Mouse (Mus musculus): ENCODE data around the gene Pde4b. TPM values are rescaled to one million over a fixed set of nuclear protein-coding genes. Genes with fewer than 3 reads are reported as not detected.
A peak's percentile ranks its signal among the peaks of the same experiment; 100 is the strongest.

Pde4b gene
- total and polyA plus RNA-seq, 3 experiments = 0.62 to 6.8 (median 3.1) TPM

DNA sequence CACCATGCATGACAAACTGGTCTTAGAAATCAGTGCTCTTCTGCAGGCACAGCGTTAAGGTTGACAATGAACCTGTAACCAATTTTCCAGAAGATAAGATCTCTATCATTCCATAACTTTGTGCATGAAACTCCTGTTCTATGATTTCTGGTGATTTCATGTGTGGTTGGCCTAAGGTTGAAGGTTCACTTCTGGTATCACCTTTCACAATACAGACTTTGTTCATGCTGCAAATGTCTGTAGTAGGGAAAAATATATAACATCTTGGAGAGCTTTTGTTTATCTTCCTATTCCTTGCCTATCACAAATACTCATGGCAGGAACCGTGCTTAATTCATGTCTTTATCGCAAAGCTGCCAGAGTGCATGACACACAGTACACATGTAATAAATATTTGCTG lies 319.5 kb downstream of the Pde4b start:
- no peak for DNase-seq

- no peak for DNase-seq
Observed at GRCm38 (mm10) chr4:102408132-102408531, 320.8 kb downstream of the Pde4b start.

- DNase-seq = no peak
Observed at GRCm38 (mm10) chr4:102408938-102409337, 321.6 kb downstream of the Pde4b start.

DNA sequence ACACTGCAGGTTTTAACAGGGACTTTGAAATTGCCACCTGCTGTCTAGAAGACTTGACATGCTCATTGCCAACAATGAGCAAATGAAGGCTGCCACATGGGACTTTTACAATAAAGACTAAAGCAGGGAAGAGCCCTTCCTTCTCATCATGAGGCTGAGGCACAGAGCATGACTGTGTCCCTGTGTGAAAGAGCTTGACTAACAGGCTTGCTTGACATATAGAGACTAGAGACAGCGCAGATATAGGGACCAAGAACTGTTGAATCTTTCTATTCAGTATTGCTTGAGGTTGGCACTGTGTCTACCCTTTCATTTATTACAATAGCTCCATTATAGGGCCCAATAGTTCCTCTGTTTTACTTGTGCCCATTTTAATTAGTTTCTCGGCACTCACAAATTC lies 325.8 kb downstream of the Pde4b start:
- no peak for DNase-seq

DNA sequence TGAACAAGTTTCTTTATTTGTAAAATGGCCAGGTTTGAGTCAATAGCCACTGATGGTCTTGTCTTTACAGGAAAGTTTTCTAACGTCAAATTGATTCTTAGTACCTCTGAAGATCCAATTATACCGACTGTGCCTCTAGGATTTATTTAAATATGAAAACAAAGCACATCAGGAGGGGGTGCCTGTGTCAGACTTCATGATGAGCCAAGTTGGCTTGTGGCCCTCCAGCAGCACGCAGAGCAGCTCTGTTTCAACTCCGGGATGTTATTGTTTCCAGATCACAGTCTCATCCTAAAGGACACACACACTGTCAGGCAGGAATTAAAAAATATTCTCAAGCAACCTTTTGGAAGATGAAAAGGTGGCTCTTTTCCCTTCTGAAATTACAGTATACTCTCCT lies 326.5 kb downstream of the Pde4b start:
- DNase-seq = no peak

- no peak for DNase-seq
Observed at GRCm38 (mm10) chr4:102414610-102415009, 327.3 kb downstream of the Pde4b start.

DNA sequence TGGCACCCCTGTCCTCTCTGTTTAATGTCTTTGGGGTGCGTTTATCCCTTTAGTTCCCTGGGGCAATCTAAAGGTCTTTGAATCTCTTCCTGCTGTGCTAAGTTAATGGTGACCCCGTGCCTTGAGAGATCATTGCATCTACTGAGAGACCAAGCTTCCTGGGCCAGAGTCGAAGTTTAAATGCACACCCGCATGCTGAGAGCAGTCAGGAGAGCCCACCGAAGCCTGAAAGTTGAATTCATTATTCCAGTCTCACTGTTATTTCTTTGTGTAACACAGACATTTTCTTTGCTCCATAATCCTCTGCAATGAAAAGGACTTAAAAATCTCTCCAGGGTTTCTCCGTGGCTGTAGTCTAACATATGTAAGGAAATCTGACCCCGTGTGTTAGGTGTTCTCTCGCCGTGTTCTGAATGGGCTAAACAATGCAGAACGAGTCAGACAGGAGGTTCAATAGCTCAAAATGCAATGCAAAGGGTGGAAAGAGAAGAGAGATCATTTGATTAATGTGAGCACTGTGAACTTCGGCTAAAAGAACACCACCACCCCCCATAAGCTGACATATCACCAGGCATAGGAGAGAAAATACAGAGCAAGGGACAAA lies 333.6 kb downstream of the Pde4b start:
- DNase-seq = no peak

DNA sequence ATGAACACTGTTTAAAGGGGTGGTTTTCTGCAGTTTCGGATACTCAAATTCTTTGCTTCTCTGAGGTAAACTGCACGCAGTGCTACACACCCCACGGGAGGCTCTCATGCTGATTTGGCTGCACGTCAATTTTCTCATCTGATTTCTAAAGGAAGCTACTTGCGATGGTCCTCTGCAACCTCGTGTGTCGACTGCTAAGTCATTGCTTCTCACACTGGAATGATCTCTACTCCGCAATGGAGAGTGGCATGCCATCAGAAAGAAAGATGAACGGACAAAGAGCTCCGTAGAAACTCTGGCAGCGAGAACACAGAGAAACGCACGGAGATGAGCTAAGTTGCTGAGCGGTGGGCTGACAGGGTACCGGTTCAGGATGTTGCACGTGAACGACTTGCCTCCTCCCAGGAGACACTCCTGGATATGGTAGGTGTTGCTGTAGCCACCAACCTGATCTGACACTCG lies 334.1 kb downstream of the Pde4b start:
- DNase-seq = no peak

- DNase-seq = no peak
Observed at GRCm38 (mm10) chr4:102424104-102424503, 336.8 kb downstream of the Pde4b start.

- DNase-seq = no peak
Observed at GRCm38 (mm10) chr4:102425422-102425821, 338.1 kb downstream of the Pde4b start.

GRCm38 (mm10) chr4:102429730-102430341 lies 342.5 kb downstream of the Pde4b start:
- DNase-seq = no peak

- peak; percentile 26 for DNase-seq
Observed at GRCm38 (mm10) chr4:102432040-102432782, 344.9 kb downstream of the Pde4b start.

- no peak for DNase-seq
Observed at GRCm38 (mm10) chr4:102439401-102440118, 352.2 kb downstream of the Pde4b start.

DNA sequence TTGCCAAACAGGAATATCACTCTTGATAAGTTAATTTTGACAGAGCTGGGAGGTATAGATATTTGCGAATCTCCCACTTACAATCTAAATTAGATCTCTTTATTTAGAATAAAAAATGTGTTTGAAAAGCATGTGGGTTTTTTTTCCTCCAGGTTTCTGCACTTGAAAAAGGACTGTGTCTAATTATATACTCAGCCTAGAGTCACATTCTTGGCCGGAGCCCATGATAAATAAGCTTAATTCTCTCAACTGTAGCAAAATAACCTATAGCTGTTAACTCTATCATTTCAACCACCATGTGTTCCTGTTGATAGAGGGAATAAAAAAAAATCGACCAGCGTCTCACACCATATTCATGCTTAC lies 352.8 kb downstream of the Pde4b start:
- DNase-seq = no peak

DNA sequence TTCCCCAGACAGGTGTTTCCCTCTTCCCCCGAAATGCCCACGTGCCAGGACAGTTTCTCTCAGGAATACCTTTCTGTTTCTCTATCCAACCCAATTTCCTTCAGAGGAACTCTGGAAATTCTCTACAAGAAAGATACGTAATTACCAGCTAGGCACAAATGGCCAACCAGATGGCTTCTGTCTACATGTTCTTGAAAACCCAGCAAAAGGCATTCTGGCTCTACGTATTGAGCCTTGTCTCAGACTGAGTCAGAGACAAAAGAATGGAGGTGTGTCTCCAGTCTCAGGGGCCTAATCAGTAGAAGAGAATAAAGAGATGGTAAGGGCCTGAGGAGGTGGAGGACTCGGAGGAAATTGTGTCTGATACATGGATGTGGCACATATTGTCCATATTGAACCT lies 356.2 kb downstream of the Pde4b start:
- no peak for DNase-seq

- DNase-seq = no peak
Observed at GRCm38 (mm10) chr4:102444501-102444900, 357.2 kb downstream of the Pde4b start.

- no peak for DNase-seq
Observed at GRCm38 (mm10) chr4:102446160-102446945, 359.0 kb downstream of the Pde4b start.

DNA sequence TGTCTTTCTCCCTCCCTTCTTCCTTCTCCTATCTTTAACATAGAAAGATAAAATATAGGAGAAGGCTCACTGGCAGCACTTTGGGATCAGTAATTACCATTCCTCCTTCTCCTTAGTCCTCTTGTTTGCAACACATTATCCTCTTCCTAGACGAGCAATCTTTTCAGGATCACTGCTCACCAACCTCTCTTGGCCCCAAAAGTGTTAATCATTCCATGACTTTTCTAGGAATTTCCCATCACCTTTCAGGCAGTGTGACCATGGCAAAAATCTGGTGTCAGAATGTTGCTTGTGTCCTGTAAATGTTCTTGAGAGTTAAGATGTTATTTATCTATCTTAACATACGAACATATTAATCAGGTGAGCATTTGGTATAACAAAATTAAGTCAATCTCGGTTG lies 369.1 kb downstream of the Pde4b start:
- no peak for DNase-seq

GRCm38 (mm10) chr4:102459216-102459999 lies 372.1 kb downstream of the Pde4b start:
- no peak for DNase-seq

- no peak for DNase-seq
Observed at GRCm38 (mm10) chr4:102478104-102478503, 390.8 kb downstream of the Pde4b start.

GRCm38 (mm10) chr4:102478860-102479259 lies 391.5 kb downstream of the Pde4b start:
- no peak for DNase-seq

Data from adrenal gland, adult 2 months (tissue).